Mouse (Mus musculus) cerebellum, adult 2 months (tissue): Measurements from ENCODE around the gene Pank1.

Experiments
- CTCF ChIP-seq: fragments of 200-500 bp; IDR thresholded peaks from 2 replicates; pipeline ENCODE4 v1.5.1; 2011; ENCODE audit warnings: low read depth, mild to moderate bottlenecking, control low read depth, low read length, moderate library complexity, borderline replicate concordance; ENCODE audit not compliant: insufficient read depth
- POLR2A ChIP-seq: fragments of 200-500 bp; IDR thresholded peaks from 2 replicates; pipeline ENCODE4 v1.6.1; 2011; ENCODE audit warnings: low read length, control low read depth, borderline replicate concordance; ENCODE audit not compliant: insufficient read depth

GRCm38 (mm10) chr19:34856021-34856651 lies 23.1 kb downstream of the Pank1 start:
- no peak for TF ChIP-seq POLR2A
- no peak for TF ChIP-seq CTCF
